Mouse (Mus musculus): ENCODE data around the gene Zbtb46.

DNA sequence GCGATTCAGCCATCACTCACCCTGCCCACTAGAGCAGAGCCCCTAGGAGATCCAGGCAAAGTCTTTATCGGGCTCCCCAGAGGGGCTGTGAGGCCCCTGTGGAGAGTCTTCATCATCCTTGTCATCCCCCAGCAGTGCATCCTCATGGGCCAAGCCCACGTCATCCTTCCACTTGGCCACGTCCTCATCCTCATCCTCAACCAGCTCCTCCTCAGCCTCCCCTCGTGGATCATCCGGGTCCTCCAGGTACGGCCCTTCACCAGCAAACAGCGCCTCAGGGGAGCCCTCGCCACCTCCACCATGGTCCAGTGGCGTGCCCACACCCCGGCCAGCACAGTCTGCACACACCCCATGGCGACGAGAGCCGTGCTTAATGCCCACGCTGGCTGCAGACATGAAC is 68.2 kb downstream of the Zbtb46 start:
- TF ChIP-seq CTCF (IDR thresholded peaks at IDR 0.05; ENCODE audit: low read depth, low read length), result no peak
- TF ChIP-seq POLR2A (IDR thresholded peaks at IDR 0.05; ENCODE audit: borderline replicate concordance, low read depth, low read length), result no peak
